Mouse (Mus musculus) stomach, embryonic 15.5 days (tissue): Measurements from ENCODE around the gene Acss1. TPM values are rescaled to one million over a fixed set of nuclear protein-coding genes. Genes with fewer than 3 reads are reported as not detected.

Experiments used
- ATAC-seq: fragments of 200-750 bp; cut with Nextera tagmentation; 2 replicates; pipeline ENCODE4 v1.8.0; 2017; ENCODE audit warnings: low read depth, moderate number of reproducible peaks, moderate TSS enrichment; ENCODE audit not compliant: insufficient read depth, low FRiP score
- H3K27ac ChIP-seq: fragments of 300-500 bp; sonication (generic); 2 replicates; pipeline ENCODE4 v1.5.1; 2015; ENCODE audit warnings: mild to moderate bottlenecking, inconsistent platforms
- H3K27me3 ChIP-seq: fragments of 300-500 bp; sonication (generic); replicated peaks from 2 replicates; pipeline ENCODE4 v1.6.1; 2015; ENCODE audit warnings: inconsistent platforms
- H3K36me3 ChIP-seq: fragments of 300-500 bp; sonication (generic); 2 replicates; pipeline ENCODE4 v1.6.1; 2015; ENCODE audit warnings: inconsistent platforms
- H3K4me1 ChIP-seq: fragments of 300-500 bp; sonication (generic); 2 replicates; pipeline ENCODE4 v1.6.1; 2015; ENCODE audit warnings: inconsistent platforms
- H3K4me2 ChIP-seq: fragments of 300-500 bp; sonication (generic); 2 replicates; pipeline ENCODE4 v1.6.1; 2015; ENCODE audit warnings: mild to moderate bottlenecking, inconsistent platforms
- H3K4me3 ChIP-seq: fragments of 300-500 bp; sonication (generic); replicated peaks from 2 replicates; pipeline ENCODE4 v1.5.1; 2015; ENCODE audit warnings: inconsistent platforms
- H3K9ac ChIP-seq: fragments of 300-500 bp; sonication (generic); 2 replicates; pipeline ENCODE4 v1.6.1; 2015; ENCODE audit warnings: inconsistent platforms
- H3K9me3 ChIP-seq: fragments of 300-500 bp; sonication (generic); 2 replicates; pipeline ENCODE4 v1.6.1; 2016; ENCODE audit warnings: inconsistent platforms
- WGBS: fragments of 180-500 bp; shearing (Covaris S2); methylation state at CpG from one replicate; pipeline ENCODE4 v1.1.7; 2015; 5-methylcytosine and 5-hydroxymethylcytosine counted together
- polyA plus RNA-seq: library from polyadenylated mRNA; unstranded; fragments of >200 nt; fragmentation: Nextera tagmentation; extraction: Ambion mirVana; gene quantifications from 2 replicates; pipeline ENCODE4 v1.2.1, GENCODE M21; 2015

Acss1 gene
- polyA plus RNA-seq, 1 experiment from 2014 or later: 27.8 TPM

- Histone ChIP-seq H3K4me1 (peaks cover 25% of the 10 kb centered on the region), H3K9ac (no peak overlapping the region), H3K36me3 (no peaks in the 10 kb centered on the region), H3K4me2 (no peak overlapping the region), H3K27ac (peak overlapping the region; percentile 36), H3K9me3 (no peaks in the 10 kb centered on the region), H3K4me3 (no peak overlapping the region), H3K27me3 (no peaks in the 10 kb centered on the region)
- no peak for ATAC-seq
- WGBS: 72% methylated on average over 5 of the region's 5 CpGs
Measured at GRCm38 (mm10) chr2:150664152-150664920, 4.0 kb downstream of the Acss1 start.

GRCm38 (mm10) chr2:150663255-150663654 lies 5.0 kb downstream of the Acss1 start:
- Histone ChIP-seq H3K9me3 (no peaks in the 10 kb centered on the region), H3K4me1 (peaks cover 20% of the 10 kb centered on the region), H3K4me2 (no peak overlapping the region), H3K9ac (no peak overlapping the region), H3K36me3 (0 out of 2 replicates have a peak, but pooled peaks cover 2% of the 10 kb centered on the region), H3K27ac (peak overlapping the region; percentile 36), H3K4me3 (no peak overlapping the region), H3K27me3 (no peaks in the 10 kb centered on the region)
- 42% methylated on average over 9 of the region's 9 CpGs for WGBS
- ATAC-seq: 0 out of 2 replicates have a peak, but pooled peaks have one; percentile 27

GRCm38 (mm10) chr2:150662007-150662406 lies 6.3 kb downstream of the Acss1 start:
- no peak overlapping the region for H3K4me2 ChIP-seq
- H3K4me3 ChIP-seq: no peak overlapping the region
- no peaks in the 10 kb centered on the region for H3K27me3 ChIP-seq
- H3K36me3 ChIP-seq: 0 out of 2 replicates have a peak, but pooled peaks cover 3% of the 10 kb centered on the region
- H3K9ac ChIP-seq: no peak overlapping the region
- ATAC-seq: no peak
- H3K9me3 ChIP-seq: no peaks in the 10 kb centered on the region
- 72% methylated on average over 2 of the region's 2 CpGs for WGBS
- H3K27ac ChIP-seq: no peak overlapping the region
- peaks cover 11% of the 10 kb centered on the region; the same call in 1 of the 2 replicates for H3K4me1 ChIP-seq

- Histone ChIP-seq H3K27me3 (no peaks in the 10 kb centered on the region), H3K4me3 (no peak overlapping the region), H3K9me3 (no peaks in the 10 kb centered on the region), H3K4me2 (no peak overlapping the region), H3K9ac (no peak overlapping the region), H3K27ac (no peak overlapping the region), H3K4me1 (peaks cover 5% of the 10 kb centered on the region; the same call in 1 of the 2 replicates), H3K36me3 (0 out of 2 replicates have a peak, but pooled peaks cover 3% of the 10 kb centered on the region)
- WGBS: 75% methylated on average over 5 of the region's 5 CpGs
- ATAC-seq: no peak
Measured at GRCm38 (mm10) chr2:150660668-150661451, 7.4 kb downstream of the Acss1 start.

GRCm38 (mm10) chr2:150660049-150660448 lies 8.3 kb downstream of the Acss1 start:
- Histone ChIP-seq H3K4me2 (no peak overlapping the region), H3K4me1 (no peaks in the 10 kb centered on the region), H3K4me3 (no peak overlapping the region), H3K36me3 (0 out of 2 replicates have a peak, but pooled peaks cover 3% of the 10 kb centered on the region), H3K9me3 (no peaks in the 10 kb centered on the region), H3K27me3 (no peaks in the 10 kb centered on the region), H3K27ac (no peak overlapping the region), H3K9ac (no peak overlapping the region)
- 57% methylated on average over 4 of the region's 4 CpGs for WGBS
- ATAC-seq: no peak

GRCm38 (mm10) chr2:150656975-150657768 lies 11.1 kb downstream of the Acss1 start:
- 58% methylated on average over 8 of the region's 8 CpGs for WGBS
- H3K36me3 ChIP-seq: 0 out of 2 replicates have a peak, but pooled peaks cover 3% of the 10 kb centered on the region
- no peaks in the 10 kb centered on the region for H3K4me1 ChIP-seq
- H3K9me3 ChIP-seq: no peaks in the 10 kb centered on the region
- ATAC-seq: no peak
- no peaks in the 10 kb centered on the region for H3K27me3 ChIP-seq
- H3K4me3 ChIP-seq: no peak overlapping the region
- H3K9ac ChIP-seq: no peak overlapping the region
- no peak overlapping the region for H3K27ac ChIP-seq
- H3K4me2 ChIP-seq: no peak overlapping the region

- no peak for ATAC-seq
- no peak overlapping the region for H3K9ac ChIP-seq
- no peaks in the 10 kb centered on the region for H3K27me3 ChIP-seq
- 91% methylated on average over 3 of the region's 3 CpGs for WGBS
- H3K9me3 ChIP-seq: no peaks in the 10 kb centered on the region
- H3K4me3 ChIP-seq: no peak overlapping the region
- no peaks in the 10 kb centered on the region for H3K4me1 ChIP-seq
- no peak overlapping the region for H3K27ac ChIP-seq
- 0 out of 2 replicates have a peak, but pooled peaks cover 3% of the 10 kb centered on the region for H3K36me3 ChIP-seq
- H3K4me2 ChIP-seq: no peak overlapping the region
Measured at GRCm38 (mm10) chr2:150656112-150656511, 12.2 kb downstream of the Acss1 start.

GRCm38 (mm10) chr2:150655290-150655689 lies 13.0 kb downstream of the Acss1 start:
- ATAC-seq: no peak
- no peak overlapping the region for H3K9ac ChIP-seq
- 0 out of 2 replicates have a peak, but pooled peaks cover 3% of the 10 kb centered on the region for H3K36me3 ChIP-seq
- WGBS: 75% methylated on average over 6 of the region's 6 CpGs
- H3K27me3 ChIP-seq: no peaks in the 10 kb centered on the region
- no peak overlapping the region for H3K27ac ChIP-seq
- H3K4me1 ChIP-seq: no peaks in the 10 kb centered on the region
- no peak overlapping the region for H3K4me2 ChIP-seq
- no peak overlapping the region for H3K4me3 ChIP-seq
- no peaks in the 10 kb centered on the region for H3K9me3 ChIP-seq

- 85% methylated on average over 2 of the region's 2 CpGs for WGBS
- no peaks in the 10 kb centered on the region for H3K27me3 ChIP-seq
- no peak overlapping the region for H3K9ac ChIP-seq
- H3K4me2 ChIP-seq: no peak overlapping the region
- no peaks in the 10 kb centered on the region for H3K9me3 ChIP-seq
- H3K4me1 ChIP-seq: no peaks in the 10 kb centered on the region
- H3K27ac ChIP-seq: no peak overlapping the region
- no peak for ATAC-seq
- H3K36me3 ChIP-seq: 0 out of 2 replicates have a peak, but pooled peaks cover 3% of the 10 kb centered on the region
- no peak overlapping the region for H3K4me3 ChIP-seq
Measured at GRCm38 (mm10) chr2:150654814-150655213, 13.5 kb downstream of the Acss1 start.

- H3K36me3 ChIP-seq: no peaks in the 10 kb centered on the region
- 0 out of 2 replicates have a peak overlapping the region, but pooled peaks have one; percentile 27 for H3K27ac ChIP-seq
- no peaks in the 10 kb centered on the region for H3K27me3 ChIP-seq
- H3K4me1 ChIP-seq: no peaks in the 10 kb centered on the region
- no peak overlapping the region for H3K4me3 ChIP-seq
- 44% methylated on average over 9 of the region's 9 CpGs for WGBS
- H3K4me2 ChIP-seq: no peak overlapping the region
- ATAC-seq: 0 out of 2 replicates have a peak, but pooled peaks have one; percentile 2
- H3K9me3 ChIP-seq: no peaks in the 10 kb centered on the region
- no peak overlapping the region for H3K9ac ChIP-seq
Measured at GRCm38 (mm10) chr2:150651366-150651765, 16.9 kb downstream of the Acss1 start.

- Histone ChIP-seq H3K9ac (no peak overlapping the region), H3K4me2 (no peak overlapping the region), H3K27me3 (no peaks in the 10 kb centered on the region), H3K4me3 (no peak overlapping the region), H3K4me1 (no peaks in the 10 kb centered on the region), H3K9me3 (no peaks in the 10 kb centered on the region), H3K27ac (peak overlapping the region; percentile 58), H3K36me3 (no peaks in the 10 kb centered on the region)
- 19% methylated on average over 7 of the region's 7 CpGs for whole genome bisulfite sequencing
- ATAC-seq: peak; percentile 50; the same call in 1 of the 2 replicates
Measured at GRCm38 (mm10) chr2:150650511-150651074, 17.7 kb downstream of the Acss1 start.
